Mouse (Mus musculus): Measurements from ENCODE around the gene 4932438A13Rik. TPM values are rescaled to one million over a fixed set of nuclear protein-coding genes. Genes with fewer than 3 reads are reported as not detected.

Gene 4932438A13Rik
- total RNA-seq, 1 experiment from 2014 or later: 48.5 TPM

DNA sequence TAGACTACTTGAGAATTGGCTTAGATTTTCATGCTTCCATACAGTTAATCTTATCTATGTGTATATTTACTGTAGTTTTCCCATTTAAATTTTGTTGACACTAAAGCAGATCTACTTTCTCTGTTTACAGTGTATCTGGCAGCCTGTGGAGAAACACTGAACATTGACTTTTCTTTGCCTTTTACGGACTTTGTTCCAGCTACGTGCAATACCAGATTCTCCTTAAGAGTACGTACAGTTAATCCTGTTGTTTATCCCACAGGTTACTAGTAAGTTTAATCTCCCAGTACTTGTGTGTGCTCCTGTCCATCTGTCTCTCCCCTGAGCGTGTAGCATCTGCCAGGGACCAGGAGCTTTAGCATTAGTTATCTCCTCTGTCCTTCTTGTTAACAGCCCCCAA lies 55.4 kb downstream of the 4932438A13Rik start:
- no peak for DNase-seq

- DNase-seq: no peak
Observed at GRCm38 (mm10) chr3:36941572-36941971, 78.7 kb downstream of the 4932438A13Rik start.

- DNase-seq: peak; percentile 16
Observed at GRCm38 (mm10) chr3:36942108-36942507, 79.2 kb downstream of the 4932438A13Rik start.

GRCm38 (mm10) chr3:36943706-36944105 lies 80.8 kb downstream of the 4932438A13Rik start:
- DNase-seq: no peak

DNA sequence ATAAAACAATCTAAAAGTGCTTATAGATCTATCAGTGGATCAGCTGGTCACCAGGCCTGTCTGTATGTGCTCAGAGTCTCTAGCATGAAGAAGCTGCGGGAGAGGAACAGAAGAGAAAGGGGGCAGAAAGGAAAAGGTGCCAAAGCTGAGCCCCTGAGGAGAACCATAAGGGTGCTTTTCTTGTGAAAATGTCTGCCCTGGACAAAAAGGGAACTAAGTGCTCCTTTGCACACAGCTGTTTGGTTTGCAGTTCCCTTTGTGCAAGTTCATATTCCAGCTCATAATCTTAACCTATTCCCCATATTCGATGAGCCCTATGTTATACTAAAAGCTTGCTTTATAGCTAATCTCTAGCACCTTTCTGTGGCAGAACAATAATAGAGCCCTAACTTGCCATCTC lies 175.1 kb downstream of the 4932438A13Rik start:
- DNase-seq: no peak

GRCm38 (mm10) chr3:37039811-37040210 lies 176.9 kb downstream of the 4932438A13Rik start:
- peak; percentile 57 for DNase-seq

- no peak for DNase-seq
Observed at GRCm38 (mm10) chr3:37051491-37051890, 188.6 kb downstream of the 4932438A13Rik start.

DNA sequence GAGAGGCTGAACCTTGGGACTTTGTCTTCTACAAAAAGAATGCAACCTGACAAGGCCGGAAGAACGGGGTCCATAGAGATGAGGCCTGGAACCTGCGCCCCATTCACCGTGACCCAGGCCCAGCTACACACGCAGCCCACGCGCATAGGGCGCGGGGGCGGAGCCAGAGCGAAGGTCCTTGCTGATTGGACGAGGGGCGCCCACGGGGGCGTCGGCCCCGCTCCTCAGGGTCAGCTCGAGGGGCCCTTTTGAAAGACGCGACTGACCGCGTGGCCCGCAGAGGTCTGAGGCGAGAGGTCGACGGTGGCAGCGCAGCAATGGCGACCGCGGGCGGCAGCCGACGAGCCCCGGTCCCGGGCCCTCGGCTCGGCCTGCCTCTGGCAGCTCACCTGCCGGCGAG lies 200.5 kb downstream of the 4932438A13Rik start, which contains the start of gene Adad1:
TSS of gene Adad1 (plus strand) at position 122 of the 400 bp plus-strand sequence.
- no peak for DNase-seq

GRCm38 (mm10) chr3:37073211-37073610 lies 210.3 kb downstream of the 4932438A13Rik start:
- DNase-seq: peak; percentile 4

GRCm38 (mm10) chr3:37084860-37085259 lies 222.0 kb downstream of the 4932438A13Rik start:
- no peak for DNase-seq

- no peak for DNase-seq
Observed at GRCm38 (mm10) chr3:37090721-37091120, 227.8 kb downstream of the 4932438A13Rik start.

Other genes with a start within 250 kb of the 4932438A13Rik start
- 10.7 and 12.4 TPM in 2 replicates for gene Bbs7, start 249.6 kb upstream of the 4932438A13Rik start, total RNA-seq (2021)
- 2.0 and 4.7 TPM in 2 replicates for gene Trpc3, start 172.9 kb upstream of the 4932438A13Rik start, total RNA-seq (2021)
- not detected in 2 replicates for gene Adad1, start 200.4 kb downstream of the 4932438A13Rik start, total RNA-seq (2021)